Mouse (Mus musculus) hindbrain, embryonic 15.5 days (tissue): ENCODE measurements around the gene Fam118b. TPM values are rescaled to one million over a fixed set of nuclear protein-coding genes. Genes with fewer than 3 reads are reported as not detected.
A peak's percentile ranks its signal among the peaks of the same experiment; 100 is the strongest.

Experiments
- ATAC-seq: fragments of 200-750 bp; cut with Nextera tagmentation; 2 replicates; pipeline ENCODE4 v1.8.0; 2017; ENCODE audit warnings: low read depth, moderate number of reproducible peaks, moderate TSS enrichment; ENCODE audit not compliant: low FRiP score
- H3K27ac ChIP-seq: fragments of 300-500 bp; sonication (generic); replicated peaks from 2 replicates; pipeline ENCODE4 v1.5.1; 2015; ENCODE audit warnings: mild to moderate bottlenecking, inconsistent platforms
- H3K27me3 ChIP-seq: fragments of 300-500 bp; sonication (generic); 2 replicates; pipeline ENCODE4 v1.6.1; 2015; ENCODE audit warnings: control low read depth, inconsistent platforms
- H3K36me3 ChIP-seq: fragments of 300-500 bp; sonication (generic); 2 replicates; pipeline ENCODE4 v1.6.1; 2015; ENCODE audit warnings: control low read depth, inconsistent platforms
- H3K4me1 ChIP-seq: fragments of 300-500 bp; sonication (generic); replicated peaks from 2 replicates; pipeline ENCODE4 v1.6.1; 2015; ENCODE audit warnings: control low read depth, inconsistent platforms
- H3K4me2 ChIP-seq: fragments of 300-500 bp; sonication (generic); 2 replicates; pipeline ENCODE4 v1.6.1; 2015; ENCODE audit warnings: moderate library complexity, mild to moderate bottlenecking, inconsistent platforms
- H3K4me3 ChIP-seq: fragments of 300-500 bp; sonication (generic); 2 replicates; pipeline ENCODE4 v1.5.1; 2015; ENCODE audit warnings: mild to moderate bottlenecking, inconsistent platforms
- H3K9ac ChIP-seq: fragments of 300-500 bp; sonication (generic); 2 replicates; pipeline ENCODE4 v1.6.1; 2015; ENCODE audit warnings: inconsistent platforms
- H3K9me3 ChIP-seq: fragments of 300-500 bp; sonication (generic); 2 replicates; pipeline ENCODE4 v1.6.1; 2016; ENCODE audit warnings: control low read depth, inconsistent platforms
- WGBS: fragments of 180-500 bp; shearing (Covaris S2); methylation state at CpG from one replicate; pipeline ENCODE4 v1.1.7; 2015; 5-methylcytosine and 5-hydroxymethylcytosine counted together
- polyA plus RNA-seq: library from polyadenylated mRNA; unstranded; fragments of >200 nt; fragmentation: Nextera tagmentation; extraction: Ambion mirVana; gene quantifications from 2 replicates; pipeline ENCODE4 v1.2.1, GENCODE M21; 2015

The Fam118b gene
- polyA plus RNA-seq, 1 experiment from 2014 or later = 58.1 TPM

- WGBS = 86% methylated on average over 10 of the region's 10 CpGs
- no peak overlapping the region for H3K9ac ChIP-seq
- no peaks in the 10 kb centered on the region for H3K36me3 ChIP-seq
- no peak overlapping the region for H3K4me3 ChIP-seq
- H3K4me2 ChIP-seq = no peak overlapping the region
- no peaks in the 10 kb centered on the region for H3K9me3 ChIP-seq
- H3K27me3 ChIP-seq = no peaks in the 10 kb centered on the region
- peaks cover 8% of the 10 kb centered on the region; the same call in 1 of the 2 replicates for H3K4me1 ChIP-seq
- ATAC-seq = no peak
- no peak overlapping the region for H3K27ac ChIP-seq
Observed at GRCm38 (mm10) chr9:35187351-35187903, 80.2 kb downstream of the Fam118b start.

- H3K27ac ChIP-seq = no peak overlapping the region
- WGBS = 87% methylated on average over 3 of the region's 4 CpGs
- ATAC-seq = no peak
- no peak overlapping the region for H3K9ac ChIP-seq
- H3K4me3 ChIP-seq = no peak overlapping the region
- no peak overlapping the region for H3K4me2 ChIP-seq
- H3K9me3 ChIP-seq = no peaks in the 10 kb centered on the region
- peaks cover 8% of the 10 kb centered on the region; the same call in 1 of the 2 replicates for H3K4me1 ChIP-seq
- H3K36me3 ChIP-seq = no peaks in the 10 kb centered on the region
- H3K27me3 ChIP-seq = no peaks in the 10 kb centered on the region
Observed at GRCm38 (mm10) chr9:35186430-35186829, 81.2 kb downstream of the Fam118b start.

- 75% methylated on average over 5 of the region's 5 CpGs for WGBS
- H3K4me1 ChIP-seq = no peaks in the 10 kb centered on the region
- H3K9me3 ChIP-seq = no peaks in the 10 kb centered on the region
- H3K27ac ChIP-seq = no peak overlapping the region
- H3K4me2 ChIP-seq = no peak overlapping the region
- no peaks in the 10 kb centered on the region for H3K36me3 ChIP-seq
- no peak for ATAC-seq
- no peak overlapping the region for H3K4me3 ChIP-seq
- no peaks in the 10 kb centered on the region for H3K27me3 ChIP-seq
- no peak overlapping the region for H3K9ac ChIP-seq
Observed at GRCm38 (mm10) chr9:35183359-35183758, 84.2 kb downstream of the Fam118b start.

GRCm38 (mm10) chr9:35182832-35183231 is 84.8 kb downstream of the Fam118b start:
- Histone ChIP-seq H3K4me1 (no peaks in the 10 kb centered on the region), H3K27ac (no peak overlapping the region), H3K36me3 (no peaks in the 10 kb centered on the region), H3K9me3 (no peaks in the 10 kb centered on the region), H3K9ac (no peak overlapping the region), H3K4me3 (no peak overlapping the region), H3K27me3 (no peaks in the 10 kb centered on the region), H3K4me2 (no peak overlapping the region)
- ATAC-seq = no peak
- WGBS = 89% methylated on average over 2 of the region's 2 CpGs

GRCm38 (mm10) chr9:35176124-35176659 is 91.4 kb downstream of the Fam118b start:
- 48% methylated on average over 14 of the region's 14 CpGs for WGBS
- H3K27ac ChIP-seq = peak overlapping the region; percentile 97
- ATAC-seq = no peak; the same call in 1 of the 2 replicates

GRCm38 (mm10) chr9:35175251-35176123 is 92.1 kb downstream of the Fam118b start, which contains the start of gene Dcps:
Gene Dcps, minus strand, starts transcription at chr9:35176061.
- Histone ChIP-seq H3K36me3 (peaks cover 1% of the 10 kb centered on the region), H3K27me3 (no peaks in the 10 kb centered on the region), H3K27ac (peak within 1 kb of the TSS; percentile 97), H3K4me3 (peak within 1 kb of the TSS; percentile 76), H3K4me2 (peak within 1 kb of the TSS; percentile 89), H3K4me1 (peaks cover 12% of the 10 kb centered on the region), H3K9ac (peak within 1 kb of the TSS; percentile 66), H3K9me3 (no peaks in the 10 kb centered on the region)
- peak; percentile 97 for ATAC-seq
- WGBS = under 1% methylated on average over 38 of the region's 38 CpGs

More at GRCm38 (mm10) chr9:35176124-35176659, 91.4 kb downstream of the Fam118b start:
- peak overlapping the region; percentile 89 for H3K4me2 ChIP-seq
- H3K4me1 ChIP-seq = peaks cover 12% of the 10 kb centered on the region
- peak overlapping the region; percentile 66 for H3K9ac ChIP-seq
- H3K9me3 ChIP-seq = no peaks in the 10 kb centered on the region
- peak overlapping the region; percentile 76 for H3K4me3 ChIP-seq
- H3K27me3 ChIP-seq = no peaks in the 10 kb centered on the region
- H3K36me3 ChIP-seq = no peaks in the 10 kb centered on the region

- no peaks in the 10 kb centered on the region for H3K27me3 ChIP-seq
- 91% methylated on average over 1 of the region's 1 CpGs for WGBS
- H3K4me1 ChIP-seq = peaks cover 12% of the 10 kb centered on the region
- no peaks in the 10 kb centered on the region for H3K9me3 ChIP-seq
- no peak overlapping the region for H3K4me2 ChIP-seq
- no peak overlapping the region for H3K9ac ChIP-seq
- H3K36me3 ChIP-seq = peaks cover 12% of the 10 kb centered on the region
- no peak for ATAC-seq
- no peak overlapping the region for H3K4me3 ChIP-seq
- no peak overlapping the region for H3K27ac ChIP-seq
Observed at GRCm38 (mm10) chr9:35173331-35173730, 94.3 kb downstream of the Fam118b start.

- ATAC-seq = no peak
- no peak overlapping the region for H3K4me3 ChIP-seq
- no peak overlapping the region for H3K9ac ChIP-seq
- H3K4me1 ChIP-seq = peaks cover 11% of the 10 kb centered on the region
- H3K27ac ChIP-seq = no peak overlapping the region
- peaks cover 12% of the 10 kb centered on the region for H3K36me3 ChIP-seq
- no peaks in the 10 kb centered on the region for H3K9me3 ChIP-seq
- no peaks in the 10 kb centered on the region for H3K27me3 ChIP-seq
- no peak overlapping the region for H3K4me2 ChIP-seq
- WGBS = 93% methylated on average over 7 of the region's 7 CpGs
Observed at GRCm38 (mm10) chr9:35170071-35170470, 97.5 kb downstream of the Fam118b start.

Other genes with a start within 250 kb of the Fam118b start
- gene St3gal4, start 148.5 kb downstream of the Fam118b start, polyA plus RNA-seq = 13.1 and 15.1 TPM in 2 replicates
- gene Dcps, start 91.7 kb downstream of the Fam118b start, polyA plus RNA-seq = 70.9 and 71.9 TPM in 2 replicates
- gene Srpr, start 67.6 kb downstream of the Fam118b start, polyA plus RNA-seq = 62.3 and 69.1 TPM in 2 replicates
- gene Tirap, start 67.5 kb downstream of the Fam118b start, polyA plus RNA-seq = 5.9 and 6.1 TPM in 2 replicates
- 48.1 and 54.4 TPM in 2 replicates for gene Foxred1, start 56.8 kb downstream of the Fam118b start, polyA plus RNA-seq
- gene Rpusd4, start 60 bp upstream of the Fam118b start, polyA plus RNA-seq = 18.0 and 19.6 TPM in 2 replicates
- 2.8 and 5.2 TPM in 2 replicates for gene Cdon, start 153.3 kb upstream of the Fam118b start, polyA plus RNA-seq